Mouse (Mus musculus): ENCODE measurements around the gene Exoc3.

Exoc3 gene

GRCm38 (mm10) chr13:74138906-74139647 lies 69.5 kb downstream of the Exoc3 start:
- CTCF ChIA-PET: no interaction called here

- CTCF ChIA-PET: no interaction called here
These were observed 78.6 kb downstream of the Exoc3 start for GRCm38 (mm10) chr13:74129909-74130308.

GRCm38 (mm10) chr13:74127571-74127970 lies 81.0 kb downstream of the Exoc3 start:
- CTCF ChIA-PET: no interaction called here

- CTCF ChIA-PET: no interaction called here
These were observed 85.9 kb downstream of the Exoc3 start for GRCm38 (mm10) chr13:74122632-74123031.

- CTCF ChIA-PET: no interaction called here
These were observed 86.7 kb downstream of the Exoc3 start for GRCm38 (mm10) chr13:74121795-74122330.

GRCm38 (mm10) chr13:74121141-74121602 lies 87.4 kb downstream of the Exoc3 start, which contains the start of gene Slc9a3:
Gene Slc9a3, plus strand, starts transcription at chr13:74121457.
- CTCF ChIA-PET: no interaction called here

Measured in spleen, embryonic (tissue).